Comparison of ENCODE assay signal across 9 mouse cellular contexts in genomic region chr7:10495578-10495977, GRCm38 (mm10). TPM values are rescaled to one million over a fixed set of nuclear protein-coding genes. Genes with fewer than 3 reads are reported as not detected.
DNase-seq lines count a peak whose midpoint lies in the region; ATAC-seq and TF ChIP-seq lines count a peak whose summit lies in the region.
"Had no signal": no experiment of that assay in that cellular context is flagged by ENCODE, and none has a peak within 500 bp of the region (broad histone marks: within the 10 kb centered on the region; RNA-seq: fewer than 3 reads in every experiment).

No protein-coding gene starts in this region.

- H3K9ac ChIP-seq in neural tube, embryonic 11.5 days (ENCODE audit: low read length): peak overlapping the region; percentile 37; the same call in 1 of the 2 replicates
- no peak overlapping the region for H3K9ac ChIP-seq in liver, embryonic 12.5 days
- no peak overlapping the region for H3K9ac ChIP-seq in stomach, postnatal 0 days (ENCODE audit: low read length)

- H3K27ac ChIP-seq in cerebellum, adult 2 months (ENCODE audit: insufficient read depth, low read length): no peak overlapping the region
- no peak overlapping the region for H3K27ac ChIP-seq in neural tube, embryonic 11.5 days (ENCODE audit: low read depth, low read length)
- no peak overlapping the region for H3K27ac ChIP-seq in liver, embryonic 12.5 days
- H3K27ac ChIP-seq in stomach, postnatal 0 days (replicated peaks): no peak overlapping the region

- no peak for TF ChIP-seq CTCF in cerebellum, adult 2 months (IDR thresholded peaks at IDR 0.05; ENCODE audit: borderline replicate concordance, insufficient read depth, low read depth, low read length)
- TF ChIP-seq CTCF in stomach, postnatal 0 days (IDR thresholded peaks at IDR 0.05; ENCODE audit: low read depth): no peak

- no peak for TF ChIP-seq EP300 in stomach, postnatal 0 days (optimal IDR thresholded peaks at IDR 0.05)

- 33% methylated on average over 6 of the region's 6 CpGs for WGBS in cerebellum, adult 2 months
- whole genome bisulfite sequencing in neural tube, embryonic 11.5 days: 38% methylated on average over 6 of the region's 6 CpGs
- 32% methylated on average over 6 of the region's 6 CpGs for WGBS in liver, embryonic 12.5 days (ENCODE audit: insufficient replicate concordance)
- 32% methylated on average over 6 of the region's 6 CpGs for WGBS in stomach, postnatal 0 days

- H3K9me3 ChIP-seq in neural tube, embryonic 11.5 days (ENCODE audit: control insufficient read depth, low read length): no peaks in the 10 kb centered on the region
- H3K9me3 ChIP-seq in liver, embryonic 12.5 days (replicated peaks): no peaks in the 10 kb centered on the region
- no peaks in the 10 kb centered on the region for H3K9me3 ChIP-seq in stomach, postnatal 0 days (ENCODE audit: control insufficient read depth, low read length)

- DNase-seq in cerebellum, adult 2 months: no peak
- no peak for DNase-seq in cerebellum, postnatal 14 days
- no peak for DNase-seq in neural tube, embryonic 11.5 days (ENCODE audit: low spot score)
- DNase-seq in neural tube, embryonic 10.5 days (ENCODE audit: extremely low spot score, low spot score): no peak
- DNase-seq in stomach, postnatal 0 days (ENCODE audit: low spot score): no peak

- TF ChIP-seq POLR2A in cerebellum, adult 2 months (IDR thresholded peaks at IDR 0.05; ENCODE audit: borderline replicate concordance, insufficient read depth, low read length): no peak

- peak overlapping the region; percentile 71 for H3K4me3 ChIP-seq in cerebellum, adult 2 months (replicated peaks; ENCODE audit: insufficient read depth, low read depth, low read length)
- peak overlapping the region; percentile 55 for H3K4me3 ChIP-seq in neural tube, embryonic 11.5 days (ENCODE audit: low read depth, low read length)
- peak overlapping the region; percentile 69 for H3K4me3 ChIP-seq in liver, embryonic 12.5 days
- H3K4me3 ChIP-seq in stomach, postnatal 0 days (ENCODE audit: low read depth, low read length): peak overlapping the region; percentile 60

- H3K4me1 ChIP-seq in cerebellum, adult 2 months (ENCODE audit: control insufficient read depth, insufficient read depth, low read length): no peaks in the 10 kb centered on the region
- H3K4me1 ChIP-seq in neural tube, embryonic 11.5 days (ENCODE audit: control insufficient read depth, insufficient read depth, low read length): 0 out of 2 replicates have a peak, but pooled peaks cover 3% of the 10 kb centered on the region
- H3K4me1 ChIP-seq in liver, embryonic 12.5 days: peaks cover 11% of the 10 kb centered on the region; the same call in 1 of the 2 replicates
- H3K4me1 ChIP-seq in stomach, postnatal 0 days (replicated peaks; ENCODE audit: control insufficient read depth, insufficient read depth): no peaks in the 10 kb centered on the region

- peaks cover 12% of the 10 kb centered on the region for H3K36me3 ChIP-seq in neural tube, embryonic 11.5 days (ENCODE audit: control insufficient read depth, insufficient read depth, low read length)
- peaks cover 21% of the 10 kb centered on the region for H3K36me3 ChIP-seq in liver, embryonic 12.5 days
- no peaks in the 10 kb centered on the region for H3K36me3 ChIP-seq in stomach, postnatal 0 days (ENCODE audit: control insufficient read depth, insufficient read depth, low read length)

- ATAC-seq in neural tube, embryonic 11.5 days (ENCODE audit: insufficient read depth, low FRiP score, low TSS enrichment): peak; percentile 46; the same call in 1 of the 2 replicates
- ATAC-seq in liver, embryonic 12.5 days: no peak
- no peak for ATAC-seq in stomach, postnatal 0 days (ENCODE audit: low FRiP score, low TSS enrichment)
- ATAC-seq in frontal cortex, adult (ENCODE audit: low TSS enrichment): no peak
- no peak for ATAC-seq in activated CD4-positive, CD25-positive, alpha-beta regulatory T cell, adult 4 months

- H3K27me3 ChIP-seq in cerebellum, adult 2 months (ENCODE audit: control insufficient read depth, insufficient read depth, low read length): no peaks in the 10 kb centered on the region
- H3K27me3 ChIP-seq in neural tube, embryonic 11.5 days (ENCODE audit: control insufficient read depth, insufficient read depth, low read length): no peaks in the 10 kb centered on the region
- H3K27me3 ChIP-seq in liver, embryonic 12.5 days (replicated peaks): no peaks in the 10 kb centered on the region
- no peaks in the 10 kb centered on the region for H3K27me3 ChIP-seq in stomach, postnatal 0 days (ENCODE audit: control insufficient read depth, insufficient read depth, low read length)

- peak overlapping the region; percentile 28; the same call in 1 of the 2 replicates for H3K4me2 ChIP-seq in neural tube, embryonic 11.5 days (ENCODE audit: low read depth)
- H3K4me2 ChIP-seq in liver, embryonic 12.5 days: peak overlapping the region; percentile 70
- peak overlapping the region; percentile 66 for H3K4me2 ChIP-seq in stomach, postnatal 0 days (replicated peaks; ENCODE audit: low read depth)

RNA-seq across cellular contexts. Expression of gene Zik1, which starts 0.4 kb away (rescaled TPM):
- polyA plus RNA-seq in cerebellum, adult 2 months (2012; rRNA removed): 6.0 and 6.1 TPM in 2 replicates
- 41.3 and 47.7 TPM in 2 replicates for polyA plus RNA-seq in neural tube, embryonic 11.5 days (2014; fragmentation: Nextera tagmentation; extraction: Ambion mirVana)
- 4.1 and 4.2 TPM in 2 replicates for polyA plus RNA-seq in liver, embryonic 12.5 days (2016; fragmentation: Nextera tagmentation; extraction: Ambion mirVana)
- polyA plus RNA-seq in stomach, postnatal 0 days (2015; fragmentation: Nextera tagmentation; extraction: Ambion mirVana): 2.0 and 2.1 TPM in 2 replicates
- 1 to 10 TPM; 1.5 to 2.7 TPM for polyA plus RNA-seq in activated CD4-positive, CD25-positive, alpha-beta regulatory T cell, adult 4 months (2017; shearing (Covaris generic))

RNA-seq across cellular contexts. Expression of gene Vmn1r67, which starts 52.4 kb away (rescaled TPM):
- polyA plus RNA-seq in cerebellum, adult 2 months (2012; rRNA removed): not detected in 2 replicates
- polyA plus RNA-seq in neural tube, embryonic 11.5 days (2014; fragmentation: Nextera tagmentation; extraction: Ambion mirVana): not detected in 2 replicates
- polyA plus RNA-seq in liver, embryonic 12.5 days (2016; fragmentation: Nextera tagmentation; extraction: Ambion mirVana): not detected in 2 replicates
- not detected in 2 replicates for polyA plus RNA-seq in stomach, postnatal 0 days (2015; fragmentation: Nextera tagmentation; extraction: Ambion mirVana)
- polyA plus RNA-seq in activated CD4-positive, CD25-positive, alpha-beta regulatory T cell, adult 4 months (2017; shearing (Covaris generic)): not detected
- polyA plus RNA-seq: large intestine, adult 2 months had no signal
